Mouse (Mus musculus) liver, embryonic 13.5 days (tissue): Measurements from ENCODE around the gene Maats1. TPM values are rescaled to one million over a fixed set of nuclear protein-coding genes. Genes with fewer than 3 reads are reported as not detected.

Experiments
- ATAC-seq: fragments of 200-750 bp; cut with Nextera tagmentation; 2 replicates; pipeline ENCODE4 v1.8.0; 2017; ENCODE audit warnings: low read depth, mild to moderate bottlenecking, moderate number of reproducible peaks, moderate library complexity
- DNase-seq: peaks from one replicate; pipeline ENCODE4 v3.0.0; 2022
- H3K27ac ChIP-seq: fragments of 300-500 bp; sonication (generic); 2 replicates; pipeline ENCODE4 v1.5.1; 2015; ENCODE audit warnings: moderate library complexity, mild to moderate bottlenecking, inconsistent platforms
- H3K27me3 ChIP-seq: fragments of 300-500 bp; sonication (generic); 2 replicates; pipeline ENCODE4 v1.6.1; 2015; ENCODE audit warnings: mild to moderate bottlenecking, inconsistent platforms
- H3K36me3 ChIP-seq: fragments of 300-500 bp; sonication (generic); 2 replicates; pipeline ENCODE4 v1.6.1; 2015; ENCODE audit warnings: mild to moderate bottlenecking, inconsistent platforms
- H3K4me1 ChIP-seq: fragments of 300-500 bp; sonication (generic); replicated peaks from 2 replicates; pipeline ENCODE4 v1.6.1; 2015; ENCODE audit warnings: inconsistent platforms
- H3K4me2 ChIP-seq: fragments of 300-500 bp; sonication (generic); 2 replicates; pipeline ENCODE4 v1.6.1; 2015; ENCODE audit warnings: inconsistent platforms, mild to moderate bottlenecking, moderate library complexity
- H3K4me3 ChIP-seq: fragments of 300-500 bp; sonication (generic); replicated peaks from 2 replicates; pipeline ENCODE4 v1.5.1; 2015; ENCODE audit warnings: mild to moderate bottlenecking, inconsistent platforms
- H3K9ac ChIP-seq: fragments of 300-500 bp; sonication (generic); 2 replicates; pipeline ENCODE4 v1.6.1; 2015; ENCODE audit warnings: mild to moderate bottlenecking, inconsistent platforms
- H3K9me3 ChIP-seq: fragments of 300-500 bp; sonication (generic); replicated peaks from 2 replicates; pipeline ENCODE4 v1.6.1; 2016; ENCODE audit warnings: inconsistent platforms
- WGBS: fragments of 180-500 bp; shearing (Covaris S2); methylation state at CpG from one replicate; pipeline ENCODE4 v1.1.7; 2015; ENCODE audit not compliant: insufficient replicate concordance; 5-methylcytosine and 5-hydroxymethylcytosine counted together
- polyA plus RNA-seq: library from polyadenylated mRNA; unstranded; fragments of >200 nt; fragmentation: Nextera tagmentation; extraction: Ambion mirVana; gene quantifications from 2 replicates; pipeline ENCODE4 v1.2.1, GENCODE M21; 2015

The Maats1 gene
- polyA plus RNA-seq, 1 experiment from 2014 or later: not detected

DNA sequence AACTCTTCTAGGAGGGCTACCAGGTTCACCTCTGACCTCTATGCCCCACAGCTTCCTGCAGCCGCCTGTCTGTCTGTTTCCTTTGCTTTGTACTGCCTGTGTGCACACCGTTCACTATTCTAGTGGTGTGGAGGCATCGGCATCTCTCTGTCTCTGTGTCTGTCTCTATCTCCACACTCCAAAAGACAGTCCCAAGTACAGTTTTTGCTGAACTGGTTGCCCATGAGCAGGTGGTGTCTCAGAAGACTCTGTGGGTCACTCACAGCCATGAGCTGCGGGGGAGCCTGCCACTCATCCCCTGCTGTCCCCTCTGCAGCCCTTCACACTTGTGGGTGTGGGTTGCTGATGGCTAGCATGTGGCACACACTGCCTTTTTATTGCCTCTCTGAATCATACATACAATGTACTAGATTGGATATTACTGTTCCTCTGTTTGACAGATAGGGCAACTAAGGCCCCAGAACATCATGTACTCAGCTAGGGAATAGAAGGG lies 28.1 kb upstream of the Maats1 start:
- Histone ChIP-seq H3K9ac (peak overlapping the region; percentile 84; the same call in 1 of the 2 replicates), H3K4me2 (no peak overlapping the region), H3K4me3 (no peak overlapping the region), H3K27me3 (no peaks in the 10 kb centered on the region), H3K27ac (peak overlapping the region; percentile 97), H3K36me3 (no peaks in the 10 kb centered on the region), H3K9me3 (no peaks in the 10 kb centered on the region), H3K4me1 (peaks cover 82% of the 10 kb centered on the region)
- 75% methylated on average over 4 of the region's 4 CpGs for WGBS
- DNase-seq (no peak), ATAC-seq (no peak)

DNA sequence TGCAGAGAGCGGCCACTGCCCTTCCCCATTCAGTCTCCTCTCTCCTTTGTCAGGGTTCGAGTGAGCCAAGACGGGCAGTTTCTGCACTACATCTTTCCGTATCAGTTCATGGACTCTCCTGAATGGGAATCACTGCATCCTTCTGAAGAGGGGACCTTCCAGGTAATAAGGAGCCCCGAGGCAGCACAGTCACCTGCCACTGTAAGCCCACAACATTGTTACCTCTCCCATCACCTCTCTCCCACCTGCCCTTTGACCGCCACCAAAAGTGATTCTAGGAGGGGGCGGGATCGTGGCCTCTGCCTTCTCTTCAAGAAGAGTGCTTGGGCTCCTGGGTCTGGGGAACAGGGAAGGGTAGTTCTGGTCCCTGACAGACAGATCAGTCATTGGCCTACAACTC lies 27.5 kb upstream of the Maats1 start:
- DNase-seq (no peak), ATAC-seq (no peak)
- Histone ChIP-seq H3K27ac (peak overlapping the region; percentile 97), H3K4me3 (no peak overlapping the region), H3K9ac (0 out of 2 replicates have a peak overlapping the region, but pooled peaks have one; percentile 11), H3K9me3 (no peaks in the 10 kb centered on the region), H3K4me1 (peaks cover 80% of the 10 kb centered on the region), H3K4me2 (no peak overlapping the region), H3K36me3 (no peaks in the 10 kb centered on the region), H3K27me3 (no peaks in the 10 kb centered on the region)
- 82% methylated on average over 8 of the region's 8 CpGs for WGBS

DNA sequence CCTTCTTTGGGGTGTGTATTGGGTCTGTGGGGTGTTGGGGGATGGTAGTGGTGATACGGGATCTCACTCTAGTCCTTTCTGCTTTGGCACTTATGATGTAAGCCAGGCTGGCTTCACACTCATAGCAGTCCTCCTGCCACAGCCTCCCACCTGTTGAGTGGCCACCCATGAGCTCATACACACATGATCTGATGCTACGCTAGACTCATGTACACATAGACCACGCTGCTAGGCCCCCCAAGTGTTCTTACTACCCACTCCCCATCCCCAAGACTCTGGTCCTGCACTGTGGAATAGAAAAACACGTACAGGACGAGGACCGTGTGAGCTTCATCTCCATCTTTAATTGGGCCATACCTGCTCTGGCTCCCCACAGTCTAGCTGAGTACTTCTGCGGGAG lies 27.1 kb upstream of the Maats1 start:
- 0 out of 2 replicates have a peak overlapping the region, but pooled peaks have one; percentile 11 for H3K9ac ChIP-seq
- H3K4me2 ChIP-seq: no peak overlapping the region
- H3K9me3 ChIP-seq: no peaks in the 10 kb centered on the region
- no peak overlapping the region for H3K4me3 ChIP-seq
- ATAC-seq: no peak
- H3K27me3 ChIP-seq: no peaks in the 10 kb centered on the region
- peaks cover 80% of the 10 kb centered on the region for H3K4me1 ChIP-seq
- DNase-seq: no peak
- no peaks in the 10 kb centered on the region for H3K36me3 ChIP-seq
- H3K27ac ChIP-seq: peak overlapping the region; percentile 97
- WGBS: 78% methylated on average over 7 of the region's 7 CpGs

DNA sequence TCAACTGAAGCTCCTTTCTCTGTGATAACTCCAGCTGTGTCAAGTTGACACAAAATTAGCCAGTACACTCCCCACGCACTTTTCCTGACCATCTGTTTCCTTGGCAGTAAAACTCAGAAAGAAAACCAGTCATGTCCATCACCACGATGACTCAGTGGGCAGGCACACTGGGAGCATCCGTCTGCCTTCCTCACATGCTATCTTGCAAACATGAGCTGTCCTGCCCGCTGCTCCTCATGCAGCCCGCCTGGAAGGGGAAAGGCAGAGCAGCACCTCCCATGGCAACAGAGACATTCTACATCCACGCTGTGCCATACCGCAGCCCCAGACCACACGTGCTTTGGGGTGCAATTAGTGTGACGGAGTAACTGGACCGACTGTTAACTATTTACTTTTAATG lies 26.4 kb upstream of the Maats1 start:
- DNase-seq: no peak
- Histone ChIP-seq H3K4me1 (peaks cover 80% of the 10 kb centered on the region), H3K4me2 (0 out of 2 replicates have a peak overlapping the region, but pooled peaks have one; percentile 0), H3K9me3 (no peaks in the 10 kb centered on the region), H3K27ac (peak overlapping the region; percentile 97), H3K4me3 (no peak overlapping the region), H3K27me3 (no peaks in the 10 kb centered on the region), H3K9ac (0 out of 2 replicates have a peak overlapping the region, but pooled peaks have one; percentile 14), H3K36me3 (no peaks in the 10 kb centered on the region)
- peak; percentile 18; the same call in 1 of the 2 replicates for ATAC-seq
- WGBS: 43% methylated on average over 10 of the region's 10 CpGs

DNA sequence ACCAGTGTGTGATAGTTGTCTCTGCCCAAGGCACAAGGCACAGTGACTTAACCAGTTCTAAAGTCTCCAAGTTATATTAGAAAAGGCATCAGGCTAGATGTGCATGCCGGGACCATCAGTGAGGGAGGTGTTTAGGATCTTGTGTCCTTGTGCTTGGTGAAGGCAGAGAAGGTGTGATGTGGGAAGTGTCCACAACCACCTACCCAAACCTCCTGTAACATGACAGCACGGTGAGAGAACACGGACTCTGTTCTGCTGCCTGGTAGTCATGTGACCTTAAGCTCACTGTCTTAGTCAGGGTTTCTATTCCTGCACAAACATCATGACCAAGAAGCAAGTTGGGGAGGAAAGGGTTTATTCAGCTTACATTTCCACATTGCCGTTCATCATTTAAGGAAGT lies 24.3 kb upstream of the Maats1 start:
- Histone ChIP-seq H3K27me3 (no peaks in the 10 kb centered on the region), H3K36me3 (no peaks in the 10 kb centered on the region), H3K4me3 (no peak overlapping the region), H3K9ac (no peak overlapping the region), H3K4me2 (no peak overlapping the region), H3K4me1 (peaks cover 80% of the 10 kb centered on the region), H3K9me3 (no peaks in the 10 kb centered on the region), H3K27ac (peak overlapping the region; percentile 16; the same call in 1 of the 2 replicates)
- WGBS: 72% methylated on average over 4 of the region's 4 CpGs
- DNase-seq: no peak
- no peak for ATAC-seq

DNA sequence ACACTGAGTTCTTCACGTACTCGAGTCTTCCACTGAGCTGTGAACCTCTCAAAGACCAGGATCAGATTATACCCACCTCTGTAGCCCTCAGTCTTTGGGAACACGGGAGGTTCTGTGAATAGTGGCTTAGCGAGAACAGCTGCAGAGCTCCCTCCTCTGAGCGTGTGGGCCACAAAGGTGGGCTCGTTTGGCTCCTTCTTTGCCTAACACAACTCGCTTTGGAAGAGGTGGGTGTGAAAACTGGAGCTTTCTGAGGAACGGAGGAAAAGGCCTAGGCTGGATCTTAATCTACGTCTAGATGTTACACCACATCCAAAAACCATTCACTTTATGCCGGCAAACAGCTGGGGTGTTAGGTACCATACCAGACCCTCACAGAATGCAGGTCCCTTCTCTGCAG lies 23.4 kb upstream of the Maats1 start:
- no peaks in the 10 kb centered on the region for H3K27me3 ChIP-seq
- no peak overlapping the region for H3K27ac ChIP-seq
- peaks cover 75% of the 10 kb centered on the region for H3K4me1 ChIP-seq
- H3K9ac ChIP-seq: no peak overlapping the region
- ATAC-seq: no peak
- no peak overlapping the region for H3K4me3 ChIP-seq
- WGBS: 77% methylated on average over 10 of the region's 10 CpGs
- no peak for DNase-seq
- no peaks in the 10 kb centered on the region for H3K9me3 ChIP-seq
- no peaks in the 10 kb centered on the region for H3K36me3 ChIP-seq
- no peak overlapping the region for H3K4me2 ChIP-seq

DNA sequence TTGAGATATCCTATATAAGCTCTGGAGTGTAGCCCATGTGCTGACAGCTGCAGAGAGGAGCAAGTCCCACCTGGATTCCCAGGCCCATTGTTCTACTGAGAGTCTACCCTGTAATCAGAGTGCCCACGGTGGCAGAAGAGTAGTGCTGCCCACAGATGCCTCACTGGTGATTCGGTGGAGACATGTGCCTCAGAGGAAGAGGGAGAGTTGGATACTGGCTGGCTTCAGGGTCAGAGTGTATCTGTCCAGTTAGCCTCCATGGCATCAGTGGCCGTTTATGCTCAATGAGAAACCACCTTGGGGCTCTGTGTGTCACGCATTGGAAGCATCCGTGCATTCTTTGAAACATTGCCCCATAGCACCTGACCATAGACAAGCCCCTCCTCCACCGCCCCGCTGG lies 21.7 kb upstream of the Maats1 start:
- ATAC-seq: no peak
- H3K9ac ChIP-seq: no peak overlapping the region
- H3K27me3 ChIP-seq: no peaks in the 10 kb centered on the region
- no peak overlapping the region for H3K4me3 ChIP-seq
- no peak overlapping the region for H3K4me2 ChIP-seq
- WGBS: 51% methylated on average over 7 of the region's 7 CpGs
- peaks cover 63% of the 10 kb centered on the region for H3K4me1 ChIP-seq
- H3K27ac ChIP-seq: no peak overlapping the region
- H3K36me3 ChIP-seq: no peaks in the 10 kb centered on the region
- H3K9me3 ChIP-seq: no peaks in the 10 kb centered on the region
- DNase-seq: no peak

DNA sequence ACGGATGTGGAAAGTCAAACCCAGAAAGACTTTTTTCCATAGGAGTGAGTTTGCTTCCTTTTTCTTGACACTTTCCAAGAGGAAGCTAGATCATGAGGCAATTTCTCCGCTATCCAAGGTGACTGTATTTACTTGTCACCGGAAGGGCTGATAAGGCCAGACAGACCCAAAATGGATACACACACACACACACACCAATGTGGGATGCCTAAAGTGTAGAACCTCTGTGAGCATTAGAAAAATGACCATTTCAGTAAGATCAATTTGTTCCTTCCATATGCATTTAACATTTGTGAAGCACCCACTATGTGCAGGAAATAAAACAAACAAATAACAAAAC lies 21.3 kb upstream of the Maats1 start:
- H3K27ac ChIP-seq: no peak overlapping the region
- no peaks in the 10 kb centered on the region for H3K27me3 ChIP-seq
- ATAC-seq (no peak), DNase-seq (no peak)
- no peaks in the 10 kb centered on the region for H3K9me3 ChIP-seq
- WGBS: 32% methylated on average over 3 of the region's 3 CpGs
- H3K4me3 ChIP-seq: no peak overlapping the region
- H3K4me1 ChIP-seq: peaks cover 59% of the 10 kb centered on the region
- H3K9ac ChIP-seq: peak overlapping the region; percentile 29; the same call in 1 of the 2 replicates
- H3K4me2 ChIP-seq: no peak overlapping the region; the same call in 1 of the 2 replicates
- H3K36me3 ChIP-seq: no peaks in the 10 kb centered on the region

DNA sequence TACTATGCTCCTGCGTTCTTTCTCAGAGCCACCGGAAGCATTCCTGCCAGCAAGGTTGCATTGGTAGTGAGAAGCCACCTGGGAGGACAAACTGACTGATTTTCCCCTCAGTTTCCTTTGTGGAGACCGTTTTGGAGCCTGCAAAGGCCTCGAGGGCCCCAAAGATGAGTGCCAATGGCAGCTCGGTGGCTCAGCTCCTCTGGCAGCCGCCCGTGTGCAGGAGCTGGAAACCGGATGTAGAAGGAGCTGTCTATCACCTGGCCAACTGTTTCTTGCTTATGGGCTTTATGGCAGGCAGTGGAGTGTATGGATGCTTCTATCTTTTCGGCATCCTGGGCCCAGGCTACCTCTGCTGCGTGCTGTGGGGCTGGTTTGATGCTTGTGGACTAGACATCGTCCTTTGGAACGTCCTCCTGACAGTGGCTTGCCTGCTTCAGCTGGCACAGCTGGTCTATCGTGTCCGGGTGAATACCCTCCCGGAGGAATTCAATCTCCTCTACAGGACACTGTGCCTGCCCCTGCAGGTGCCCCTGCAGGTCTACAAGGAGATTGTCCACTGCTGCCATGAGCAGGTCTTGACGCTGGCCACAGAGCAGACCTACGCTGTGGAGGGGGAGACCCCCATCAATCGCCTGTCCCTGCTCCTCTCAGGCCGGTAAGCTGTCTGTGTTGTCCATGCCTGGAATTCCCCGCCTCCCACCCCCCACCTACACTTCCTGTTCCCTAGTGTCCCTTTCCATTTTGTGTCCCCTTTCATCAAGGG lies 20.7 kb upstream of the Maats1 start:
- H3K9me3 ChIP-seq: no peaks in the 10 kb centered on the region
- H3K36me3 ChIP-seq: peaks cover 4% of the 10 kb centered on the region; the same call in 1 of the 2 replicates
- H3K4me2 ChIP-seq: peak overlapping the region; percentile 12; the same call in 1 of the 2 replicates
- peak overlapping the region; percentile 29; the same call in 1 of the 2 replicates for H3K9ac ChIP-seq
- H3K27ac ChIP-seq: no peak overlapping the region; the same call in 1 of the 2 replicates
- H3K4me3 ChIP-seq: no peak overlapping the region
- DNase-seq (no peak), ATAC-seq (no peak)
- 64% methylated on average over 20 of the region's 20 CpGs for WGBS
- H3K4me1 ChIP-seq: peaks cover 58% of the 10 kb centered on the region
- H3K27me3 ChIP-seq: no peaks in the 10 kb centered on the region

DNA sequence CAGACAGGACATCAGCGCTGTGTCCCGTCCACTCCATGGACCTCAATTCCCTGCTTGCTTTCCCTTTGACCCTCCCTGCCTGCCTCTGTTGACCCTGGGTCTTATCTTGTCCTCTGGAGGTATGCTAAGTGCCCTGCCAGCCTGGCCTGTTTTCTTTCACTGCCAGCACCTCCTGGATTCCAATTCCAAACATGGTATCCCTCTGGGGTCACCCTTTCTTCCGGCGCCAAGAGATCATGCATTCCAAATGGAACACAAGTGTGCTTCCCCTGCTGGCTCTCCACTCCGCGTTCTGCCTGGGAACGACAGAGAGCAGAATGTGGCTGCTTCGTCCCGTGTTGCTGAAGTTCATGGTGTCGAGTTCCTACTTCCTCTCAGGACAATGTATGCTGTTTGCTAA lies 20.0 kb upstream of the Maats1 start, which contains the start of gene Popdc2:
Gene Popdc2 (plus strand): TSS at position 277 of the 400 bp plus-strand sequence.
- peak within 1 kb of the TSS; percentile 24 for H3K27ac ChIP-seq
- H3K9me3 ChIP-seq: no peaks in the 10 kb centered on the region
- H3K4me1 ChIP-seq: peaks cover 56% of the 10 kb centered on the region
- H3K27me3 ChIP-seq: no peaks in the 10 kb centered on the region
- peaks cover 4% of the 10 kb centered on the region; the same call in 1 of the 2 replicates for H3K36me3 ChIP-seq
- H3K9ac ChIP-seq: peak within 1 kb of the TSS; percentile 29; the same call in 1 of the 2 replicates
- H3K4me3 ChIP-seq: no peak within 1 kb of the TSS
- peak within 1 kb of the TSS; percentile 12 for H3K4me2 ChIP-seq
- 57% methylated on average over 10 of the region's 10 CpGs for WGBS
- DNase-seq: no peak
- ATAC-seq: no peak

DNA sequence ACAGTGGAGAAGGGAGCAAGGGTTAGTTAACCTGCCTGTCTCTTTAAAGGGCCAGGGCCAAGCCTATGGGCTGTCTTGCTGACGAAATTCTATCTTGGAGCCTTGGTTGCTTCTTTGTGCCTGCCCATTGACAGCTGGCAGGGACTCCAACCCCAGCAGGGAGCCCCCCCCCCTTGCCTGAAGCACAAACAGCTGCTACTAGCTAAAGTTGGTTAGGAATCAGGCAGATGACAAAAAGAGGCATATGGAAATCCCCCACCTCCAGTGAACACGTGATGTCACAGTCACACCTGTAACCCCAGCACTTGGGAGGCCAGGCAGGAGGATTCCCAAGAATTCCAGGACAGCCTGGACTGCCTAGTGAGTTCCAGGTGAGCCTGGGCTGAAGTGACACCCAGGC lies 18.4 kb upstream of the Maats1 start:
- no peak for DNase-seq
- Histone ChIP-seq H3K4me2 (no peak overlapping the region), H3K9me3 (no peaks in the 10 kb centered on the region), H3K27ac (no peak overlapping the region), H3K4me1 (peaks cover 45% of the 10 kb centered on the region), H3K9ac (no peak overlapping the region), H3K4me3 (no peak overlapping the region), H3K27me3 (no peaks in the 10 kb centered on the region), H3K36me3 (peaks cover 4% of the 10 kb centered on the region; the same call in 1 of the 2 replicates)
- 43% methylated on average over 2 of the region's 2 CpGs for WGBS
- 0 out of 2 replicates have a peak, but pooled peaks have one; percentile 30 for ATAC-seq
